Mouse (Mus musculus) C2C12 (cell line): ENCODE measurements around the gene Fbxo47.

ENCODE experiments used
- CEBPB ChIP-seq: IDR thresholded peaks from one replicate; pipeline ENCODE4 v1.6.1; 2011; ENCODE audit warnings: low read depth, mild to moderate bottlenecking, control low read depth, moderate library complexity
- CTCF ChIP-seq: IDR thresholded peaks from one replicate; pipeline ENCODE4 v1.5.1; 2011; ENCODE audit not compliant: control insufficient read depth, insufficient read depth, insufficient read length
- FOSL1 ChIP-seq: IDR thresholded peaks from one replicate; pipeline ENCODE4 v1.8.0; 2011; ENCODE audit warnings: mild to moderate bottlenecking, low read length; ENCODE audit not compliant: poor library complexity, insufficient read depth, severe bottlenecking
- MAX ChIP-seq: IDR thresholded peaks from one replicate; pipeline ENCODE4 v1.6.1; 2011; ENCODE audit warnings: mild to moderate bottlenecking, control low read depth
- MYOD1 ChIP-seq: IDR thresholded peaks from one replicate; pipeline ENCODE4 v1.6.1; 2011; ENCODE audit warnings: low read depth; ENCODE audit not compliant: control insufficient read depth, insufficient read length
- MYOG ChIP-seq: IDR thresholded peaks from one replicate; pipeline ENCODE4 v1.6.1; 2011; ENCODE audit not compliant: control insufficient read depth, insufficient read length; ENCODE audit errors: extremely low read depth
- USF1 ChIP-seq: IDR thresholded peaks from one replicate; pipeline ENCODE4 v1.6.1; 2011; ENCODE audit warnings: low read depth, mild to moderate bottlenecking, control low read depth, moderate library complexity

DNA sequence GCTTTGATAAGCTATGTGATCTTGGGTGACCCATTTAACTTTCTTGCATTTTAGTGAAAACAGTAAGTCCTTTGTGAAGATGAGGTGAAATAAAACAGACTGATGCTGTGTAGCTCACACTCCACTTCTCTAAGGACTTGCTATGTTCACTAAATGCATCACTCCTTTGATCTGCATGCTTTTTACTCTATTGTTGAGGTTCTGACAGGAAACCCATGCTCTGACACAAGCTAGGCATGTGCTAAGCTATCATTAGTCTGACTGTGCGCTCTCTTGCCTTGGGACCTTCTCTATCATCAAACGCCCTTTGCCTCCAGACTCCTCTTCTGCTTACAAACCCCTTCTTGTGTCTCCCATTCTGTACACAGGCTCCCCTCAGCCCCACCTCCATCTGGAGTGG is 21.6 kb upstream of the Fbxo47 start:
- TF ChIP-seq CTCF: no peak
- TF ChIP-seq MAX: no peak
- TF ChIP-seq USF1: no peak
- TF ChIP-seq MYOG: no peak
- TF ChIP-seq CEBPB: no peak
- TF ChIP-seq FOSL1: no peak
- TF ChIP-seq MYOD1: no peak
